Mouse (Mus musculus): ENCODE results near the gene Rpap2. TPM values are rescaled to one million over a fixed set of nuclear protein-coding genes. Genes with fewer than 3 reads are reported as not detected.

The Rpap2 gene
- polyA plus RNA-seq, 1 experiment from 2014 or later, result 17.1 TPM

GRCm38 (mm10) chr5:107649680-107650079 is 52.5 kb downstream of the Rpap2 start:
- Histone ChIP-seq H3K36me3 (ENCODE audit: control insufficient read depth, insufficient read depth, low read length) (no peaks in the 10 kb centered on the region), H3K27ac (ENCODE audit: low read depth, low read length) (no peak overlapping the region), H3K27me3 (replicated peaks; ENCODE audit: control insufficient read depth, insufficient read depth, low read length) (no peaks in the 10 kb centered on the region), H3K9ac (ENCODE audit: low read depth, low read length) (no peak overlapping the region), H3K4me2 (no peak overlapping the region), H3K4me3 (ENCODE audit: low read depth, low read length) (no peak overlapping the region), H3K9me3 (ENCODE audit: control insufficient read depth, low read length) (no peaks in the 10 kb centered on the region), H3K4me1 (replicated peaks; ENCODE audit: control insufficient read depth, insufficient read depth, low read length) (no peaks in the 10 kb centered on the region)
- 61% methylated on average over 2 of the region's 2 CpGs for WGBS
- DNase-seq (ENCODE audit: low spot score) (no peak), ATAC-seq (replicated peaks; ENCODE audit: low FRiP score) (no peak)

- H3K36me3 ChIP-seq (ENCODE audit: control insufficient read depth, insufficient read depth, low read length), result no peaks in the 10 kb centered on the region
- DNase-seq (ENCODE audit: low spot score), result no peak
- ATAC-seq (replicated peaks; ENCODE audit: low FRiP score), result no peak
- H3K9me3 ChIP-seq (ENCODE audit: control insufficient read depth, low read length), result no peaks in the 10 kb centered on the region
- WGBS, result 58% methylated on average over 1 of the region's 1 CpGs
- no peaks in the 10 kb centered on the region for H3K4me1 ChIP-seq (replicated peaks; ENCODE audit: control insufficient read depth, insufficient read depth, low read length)
- no peak overlapping the region for H3K27ac ChIP-seq (ENCODE audit: low read depth, low read length)
- H3K27me3 ChIP-seq (replicated peaks; ENCODE audit: control insufficient read depth, insufficient read depth, low read length), result no peaks in the 10 kb centered on the region
- no peak overlapping the region for H3K4me2 ChIP-seq
- H3K4me3 ChIP-seq (ENCODE audit: low read depth, low read length), result no peak overlapping the region
- no peak overlapping the region for H3K9ac ChIP-seq (ENCODE audit: low read depth, low read length)
Measured at GRCm38 (mm10) chr5:107650427-107650826, 53.3 kb downstream of the Rpap2 start.

DNA sequence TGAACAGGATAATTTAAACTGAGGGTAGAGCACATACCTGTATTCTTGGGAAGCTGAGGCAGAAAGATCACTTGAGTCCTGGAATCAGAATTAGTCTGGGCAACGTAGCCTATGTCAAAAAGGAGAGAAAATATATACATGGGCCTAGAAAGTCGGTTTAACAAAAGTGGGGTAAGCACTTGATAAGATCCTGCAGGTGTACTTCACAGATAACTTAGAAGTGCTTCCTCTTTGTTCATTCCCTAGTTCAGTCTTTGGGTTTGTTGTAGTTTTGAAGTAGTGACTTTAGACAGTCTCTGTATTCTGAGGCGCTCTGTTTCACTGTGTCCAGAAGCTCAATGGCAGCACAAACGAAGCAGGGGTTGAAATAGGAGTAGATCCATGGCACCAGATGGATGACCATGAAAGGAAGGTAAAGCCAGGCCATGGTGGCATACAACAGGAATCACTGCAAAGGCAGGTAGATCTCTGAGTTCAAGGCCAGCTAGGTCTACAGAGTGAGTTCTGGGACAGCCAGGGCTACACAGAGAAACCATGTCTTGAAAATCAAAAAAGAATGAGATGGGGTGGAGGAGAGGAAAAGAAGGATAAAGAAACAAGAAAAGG is 55.0 kb downstream of the Rpap2 start:
- H3K27me3 ChIP-seq (replicated peaks; ENCODE audit: control insufficient read depth, insufficient read depth, low read length), result no peaks in the 10 kb centered on the region
- no peak overlapping the region for H3K9ac ChIP-seq (ENCODE audit: low read depth, low read length)
- H3K4me1 ChIP-seq (replicated peaks; ENCODE audit: control insufficient read depth, insufficient read depth, low read length), result no peaks in the 10 kb centered on the region
- no peaks in the 10 kb centered on the region for H3K9me3 ChIP-seq (ENCODE audit: control insufficient read depth, low read length)
- no peak for DNase-seq (ENCODE audit: low spot score)
- H3K4me2 ChIP-seq, result no peak overlapping the region
- no peaks in the 10 kb centered on the region for H3K36me3 ChIP-seq (ENCODE audit: control insufficient read depth, insufficient read depth, low read length)
- no peak for ATAC-seq (replicated peaks; ENCODE audit: low FRiP score)
- WGBS, result 69% methylated on average over 4 of the region's 4 CpGs
- no peak overlapping the region for H3K4me3 ChIP-seq (ENCODE audit: low read depth, low read length)
- no peak overlapping the region for H3K27ac ChIP-seq (ENCODE audit: low read depth, low read length)

GRCm38 (mm10) chr5:107678392-107678791 is 81.2 kb downstream of the Rpap2 start:
- H3K27me3 ChIP-seq (replicated peaks; ENCODE audit: control insufficient read depth, insufficient read depth, low read length), result no peaks in the 10 kb centered on the region
- H3K4me2 ChIP-seq, result no peak overlapping the region
- 53% methylated on average over 5 of the region's 5 CpGs for WGBS
- H3K9me3 ChIP-seq (ENCODE audit: control insufficient read depth, low read length), result no peaks in the 10 kb centered on the region
- DNase-seq (ENCODE audit: low spot score) (no peak), ATAC-seq (replicated peaks; ENCODE audit: low FRiP score) (no peak)
- no peak overlapping the region for H3K9ac ChIP-seq (ENCODE audit: low read depth, low read length)
- H3K4me3 ChIP-seq (ENCODE audit: low read depth, low read length), result no peak overlapping the region
- H3K36me3 ChIP-seq (ENCODE audit: control insufficient read depth, insufficient read depth, low read length), result no peaks in the 10 kb centered on the region
- no peaks in the 10 kb centered on the region for H3K4me1 ChIP-seq (replicated peaks; ENCODE audit: control insufficient read depth, insufficient read depth, low read length)
- no peak overlapping the region for H3K27ac ChIP-seq (ENCODE audit: low read depth, low read length)

GRCm38 (mm10) chr5:107681300-107681699 is 84.1 kb downstream of the Rpap2 start:
- Histone ChIP-seq H3K4me3 (ENCODE audit: low read depth, low read length) (no peak overlapping the region), H3K9ac (ENCODE audit: low read depth, low read length) (no peak overlapping the region), H3K9me3 (ENCODE audit: control insufficient read depth, low read length) (no peaks in the 10 kb centered on the region), H3K36me3 (ENCODE audit: control insufficient read depth, insufficient read depth, low read length) (no peaks in the 10 kb centered on the region), H3K27ac (ENCODE audit: low read depth, low read length) (no peak overlapping the region), H3K27me3 (replicated peaks; ENCODE audit: control insufficient read depth, insufficient read depth, low read length) (no peaks in the 10 kb centered on the region), H3K4me1 (replicated peaks; ENCODE audit: control insufficient read depth, insufficient read depth, low read length) (no peaks in the 10 kb centered on the region), H3K4me2 (no peak overlapping the region)
- 61% methylated on average over 5 of the region's 5 CpGs for WGBS
- DNase-seq (ENCODE audit: low spot score), result no peak
- no peak for ATAC-seq (replicated peaks; ENCODE audit: low FRiP score)

DNA sequence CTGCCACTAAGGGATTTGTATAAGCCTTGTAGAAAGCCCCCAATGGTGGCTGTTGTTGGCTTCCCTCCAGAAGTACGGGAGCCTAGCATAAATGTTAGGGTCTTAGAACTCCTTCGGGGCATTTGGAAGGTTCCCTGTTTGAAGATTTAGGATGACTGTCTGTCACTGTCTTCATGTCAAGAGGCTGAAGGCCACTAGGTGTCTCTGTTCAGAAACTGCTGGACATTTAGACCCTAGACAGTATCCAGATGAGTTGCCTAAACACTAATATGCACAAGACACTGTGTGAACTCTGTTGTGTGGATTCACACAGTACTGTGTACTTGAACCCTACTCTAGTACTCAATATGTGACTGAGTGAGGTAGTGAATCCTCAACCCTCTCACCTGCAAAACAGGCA is 87.2 kb downstream of the Rpap2 start:
- Histone ChIP-seq H3K4me2 (no peak overlapping the region), H3K9me3 (ENCODE audit: control insufficient read depth, low read length) (no peaks in the 10 kb centered on the region), H3K4me1 (replicated peaks; ENCODE audit: control insufficient read depth, insufficient read depth, low read length) (no peaks in the 10 kb centered on the region), H3K36me3 (ENCODE audit: control insufficient read depth, insufficient read depth, low read length) (no peaks in the 10 kb centered on the region), H3K9ac (ENCODE audit: low read depth, low read length) (no peak overlapping the region), H3K27me3 (replicated peaks; ENCODE audit: control insufficient read depth, insufficient read depth, low read length) (peaks cover 8% of the 10 kb centered on the region), H3K4me3 (ENCODE audit: low read depth, low read length) (no peak overlapping the region), H3K27ac (ENCODE audit: low read depth, low read length) (no peak overlapping the region)
- DNase-seq (ENCODE audit: low spot score) (no peak), ATAC-seq (replicated peaks; ENCODE audit: low FRiP score) (no peak)
- WGBS, result 73% methylated on average over 2 of the region's 2 CpGs

DNA sequence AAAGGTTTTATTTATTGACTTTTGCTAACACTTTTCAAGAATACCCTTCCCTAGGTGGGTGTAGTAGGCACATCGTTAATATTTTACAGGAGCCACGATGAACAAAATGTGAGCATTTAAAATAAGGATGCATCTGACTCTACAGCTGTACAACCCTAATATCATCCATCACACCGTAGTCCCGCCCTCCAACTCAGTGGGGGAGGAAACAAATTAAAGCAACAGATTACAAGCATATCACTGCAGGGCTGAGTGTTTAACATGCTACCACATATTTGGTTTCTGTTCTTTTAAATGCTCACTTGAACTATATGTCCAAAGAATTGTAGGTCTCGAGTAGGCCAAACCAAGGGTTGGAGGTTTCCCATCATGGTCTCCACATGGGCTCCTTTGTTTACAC is 90.0 kb downstream of the Rpap2 start:
- Histone ChIP-seq H3K4me3 (ENCODE audit: low read depth, low read length) (no peak overlapping the region), H3K9ac (ENCODE audit: low read depth, low read length) (no peak overlapping the region), H3K27me3 (replicated peaks; ENCODE audit: control insufficient read depth, insufficient read depth, low read length) (peaks cover 13% of the 10 kb centered on the region), H3K4me2 (no peak overlapping the region), H3K4me1 (replicated peaks; ENCODE audit: control insufficient read depth, insufficient read depth, low read length) (no peaks in the 10 kb centered on the region), H3K27ac (ENCODE audit: low read depth, low read length) (no peak overlapping the region), H3K9me3 (ENCODE audit: control insufficient read depth, low read length) (no peaks in the 10 kb centered on the region), H3K36me3 (ENCODE audit: control insufficient read depth, insufficient read depth, low read length) (no peaks in the 10 kb centered on the region)
- 90% methylated on average over 5 of the region's 5 CpGs for WGBS
- ATAC-seq (replicated peaks; ENCODE audit: low FRiP score) (no peak), DNase-seq (ENCODE audit: low spot score) (no peak)

- Histone ChIP-seq H3K9ac (ENCODE audit: low read depth, low read length) (no peak overlapping the region), H3K27ac (ENCODE audit: low read depth, low read length) (no peak overlapping the region), H3K27me3 (replicated peaks; ENCODE audit: control insufficient read depth, insufficient read depth, low read length) (peaks cover 16% of the 10 kb centered on the region), H3K4me2 (peak overlapping the region; percentile 78), H3K9me3 (ENCODE audit: control insufficient read depth, low read length) (no peaks in the 10 kb centered on the region), H3K4me1 (replicated peaks; ENCODE audit: control insufficient read depth, insufficient read depth, low read length) (no peaks in the 10 kb centered on the region), H3K4me3 (ENCODE audit: low read depth, low read length) (peak overlapping the region; percentile 45), H3K36me3 (ENCODE audit: control insufficient read depth, insufficient read depth, low read length) (no peaks in the 10 kb centered on the region)
- DNase-seq (ENCODE audit: low spot score), result peak; percentile 75
- peak; percentile 88 for ATAC-seq (replicated peaks; ENCODE audit: low FRiP score)
- WGBS, result 18% methylated on average over 44 of the region's 46 CpGs
Measured at GRCm38 (mm10) chr5:107687592-107688498, 90.7 kb downstream of the Rpap2 start.

- no peak for DNase-seq (ENCODE audit: low spot score)
- peaks cover 16% of the 10 kb centered on the region for H3K27me3 ChIP-seq (replicated peaks; ENCODE audit: control insufficient read depth, insufficient read depth, low read length)
- H3K27ac ChIP-seq (ENCODE audit: low read depth, low read length), result no peak overlapping the region
- no peaks in the 10 kb centered on the region for H3K36me3 ChIP-seq (ENCODE audit: control insufficient read depth, insufficient read depth, low read length)
- WGBS, result 30% methylated on average over 9 of the region's 9 CpGs
- H3K4me3 ChIP-seq (ENCODE audit: low read depth, low read length), result peak overlapping the region; percentile 45
- no peaks in the 10 kb centered on the region for H3K9me3 ChIP-seq (ENCODE audit: control insufficient read depth, low read length)
- H3K4me2 ChIP-seq, result peak overlapping the region; percentile 78
- no peak overlapping the region for H3K9ac ChIP-seq (ENCODE audit: low read depth, low read length)
- no peaks in the 10 kb centered on the region for H3K4me1 ChIP-seq (replicated peaks; ENCODE audit: control insufficient read depth, insufficient read depth, low read length)
- ATAC-seq (replicated peaks; ENCODE audit: low FRiP score), result peak; percentile 26; the same call in 1 of the 2 replicates
Measured at GRCm38 (mm10) chr5:107688499-107688866, 91.3 kb downstream of the Rpap2 start.

Measured in liver, embryonic 11.5 days (tissue).